Mouse (Mus musculus) neural tube, embryonic 10.5 days (tissue): Measurements from ENCODE around the gene Fam129a.
"Not testable (repeated sequence)": the region's sequence is repeated elsewhere in the genome, so short reads cannot be mapped to it uniquely, and the experiment has no call there.

ENCODE experiments used
- DNase-seq: peaks from one replicate; pipeline ENCODE4 v3.0.0-alpha.2; 2017; ENCODE audit warnings: low spot score; ENCODE audit errors: extremely low spot score

Fam129a gene

GRCm38 (mm10) chr1:151690583-151691193 is 119.7 kb downstream of the Fam129a start:
- no peak for DNase-seq

- not testable (repeated sequence) for DNase-seq
Measured at GRCm38 (mm10) chr1:151692867-151693266, 121.9 kb downstream of the Fam129a start.

GRCm38 (mm10) chr1:151696751-151697150 is 125.8 kb downstream of the Fam129a start:
- DNase-seq: no peak

GRCm38 (mm10) chr1:151697901-151698641 is 127.1 kb downstream of the Fam129a start:
- no peak for DNase-seq

GRCm38 (mm10) chr1:151699363-151699762 is 128.4 kb downstream of the Fam129a start:
- no peak for DNase-seq

- no peak for DNase-seq
Measured at GRCm38 (mm10) chr1:151702816-151703215, 131.8 kb downstream of the Fam129a start.

GRCm38 (mm10) chr1:151705723-151706396 is 134.9 kb downstream of the Fam129a start:
- DNase-seq: peak; percentile 78

GRCm38 (mm10) chr1:151706397-151706752 is 135.4 kb downstream of the Fam129a start:
- DNase-seq: no peak

GRCm38 (mm10) chr1:151708966-151709733 is 138.2 kb downstream of the Fam129a start:
- DNase-seq: no peak

GRCm38 (mm10) chr1:151709734-151710022 is 138.7 kb downstream of the Fam129a start:
- DNase-seq: no peak

- no peak for DNase-seq
Measured at GRCm38 (mm10) chr1:151710424-151711055, 139.6 kb downstream of the Fam129a start.

GRCm38 (mm10) chr1:151711062-151711461 is 140.1 kb downstream of the Fam129a start:
- DNase-seq: no peak

- DNase-seq: no peak
Measured at GRCm38 (mm10) chr1:151712664-151713063, 141.7 kb downstream of the Fam129a start.

- no peak for DNase-seq
Measured at GRCm38 (mm10) chr1:151713622-151714021, 142.6 kb downstream of the Fam129a start.

- DNase-seq: no peak
Measured at GRCm38 (mm10) chr1:151716024-151716710, 145.2 kb downstream of the Fam129a start.

GRCm38 (mm10) chr1:151717624-151718023 is 146.6 kb downstream of the Fam129a start:
- DNase-seq: no peak

- DNase-seq: no peak
Measured at GRCm38 (mm10) chr1:151718575-151718974, 147.6 kb downstream of the Fam129a start.

GRCm38 (mm10) chr1:151719911-151720310 is 148.9 kb downstream of the Fam129a start:
- no peak for DNase-seq

- no peak for DNase-seq
Measured at GRCm38 (mm10) chr1:151720566-151720965, 149.6 kb downstream of the Fam129a start.

GRCm38 (mm10) chr1:151721357-151721983 is 150.5 kb downstream of the Fam129a start:
- no peak for DNase-seq
